In genomic region chr11:117848985-117849671, GRCm38 (mm10) we compare ENCODE assay signal across 8 mouse cellular contexts. TPM values are rescaled to one million over a fixed set of nuclear protein-coding genes. Genes with fewer than 3 reads are reported as not detected.
DNase-seq lines count a peak whose midpoint lies in the region; ATAC-seq and TF ChIP-seq lines count a peak whose summit lies in the region.

TSS of gene Birc5 (plus strand) at chr11:117849251.

- peaks cover 16 to 35% of the 10 kb centered on the region in 2 experiments for H3K36me3 ChIP-seq in CH12.LX (replicated peaks in 1 of 2; ENCODE audit: control insufficient read depth in 1 of 2, insufficient read depth in 1 of 2, low read length in 1 of 2)
- peaks cover 39% of the 10 kb centered on the region for H3K36me3 ChIP-seq in forebrain, embryonic 10.5 days (replicated peaks)
- peaks cover 21% of the 10 kb centered on the region for H3K36me3 ChIP-seq in heart, embryonic 15.5 days
- H3K36me3 ChIP-seq in liver, embryonic 13.5 days = peaks cover 38% of the 10 kb centered on the region
- peaks cover 15% of the 10 kb centered on the region for H3K36me3 ChIP-seq in stomach, embryonic 14.5 days (ENCODE audit: control insufficient read depth, insufficient read depth, low read length)

- in situ Hi-C loops in CH12.LX (cut with MboI; ENCODE audit: low pct_ligation_motif_present, low pct_unique_long_range_greater_than_20kb, low sequenced_read_pairs) = no loop called here

- dilution Hi-C loops in CH12.LX (cut with MboI; ENCODE audit: extremely low pct_ligation_motif_present, extremely low pct_unique_long_range_greater_than_20kb, low sequenced_read_pairs) = no loop called here

- no peak for TF ChIP-seq RAD21 in CH12.LX (IDR thresholded peaks at IDR 0.05; ENCODE audit: low read depth, low read length)

- H3K79me2 ChIP-seq in CH12.LX (replicated peaks; ENCODE audit: control insufficient read depth, extremely low read depth, insufficient read depth, poor library complexity, severe bottlenecking) = peaks cover 37% of the 10 kb centered on the region

- no peak for TF ChIP-seq CTCF in CH12.LX (conservative IDR thresholded peaks at IDR 0.05 in 1 of 2, IDR thresholded peaks at IDR 0.05 in 1 of 2; ENCODE audit: low read depth in 2 of 2, low read length in 2 of 2)

- TF ChIP-seq POLR2A in CH12.LX (IDR thresholded peaks at IDR 0.05; ENCODE audit: low read depth, low read length) = peak; percentile 98

- H3K27me3 ChIP-seq in CH12.LX (replicated peaks) = no peaks in the 10 kb centered on the region
- H3K27me3 ChIP-seq in forebrain, embryonic 10.5 days (ENCODE audit: poor library complexity, severe bottlenecking) = no peaks in the 10 kb centered on the region
- no peaks in the 10 kb centered on the region for H3K27me3 ChIP-seq in heart, embryonic 15.5 days
- no peaks in the 10 kb centered on the region for H3K27me3 ChIP-seq in liver, embryonic 13.5 days
- no peaks in the 10 kb centered on the region for H3K27me3 ChIP-seq in stomach, embryonic 14.5 days (ENCODE audit: control insufficient read depth, insufficient read depth, low read length)

- under 1% methylated on average over 51 of the region's 51 CpGs for WGBS in forebrain, embryonic 10.5 days
- under 1% methylated on average over 51 of the region's 51 CpGs for WGBS in heart, embryonic 15.5 days
- under 1% methylated on average over 49 of the region's 51 CpGs for WGBS in liver, embryonic 13.5 days (ENCODE audit: insufficient replicate concordance)
- WGBS in stomach, embryonic 14.5 days = under 1% methylated on average over 51 of the region's 51 CpGs

- ATAC-seq in heart, embryonic 15.5 days (replicated peaks; ENCODE audit: insufficient number of reproducible peaks, insufficient read depth, low FRiP score, low read depth) = peak; percentile 92
- ATAC-seq in liver, embryonic 13.5 days (ENCODE audit: low read depth) = peak; percentile 86
- ATAC-seq in stomach, embryonic 14.5 days (ENCODE audit: insufficient number of reproducible peaks, insufficient read depth, low FRiP score, low read depth) = peak; percentile 94

- H3K4me2 ChIP-seq in CH12.LX (ENCODE audit: insufficient read depth, low read depth, poor library complexity, severe bottlenecking) = peak within 1 kb of the TSS; percentile 85
- peak within 1 kb of the TSS; percentile 84 for H3K4me2 ChIP-seq in heart, embryonic 15.5 days
- peak within 1 kb of the TSS; percentile 97 for H3K4me2 ChIP-seq in liver, embryonic 13.5 days
- peak within 1 kb of the TSS; percentile 75 for H3K4me2 ChIP-seq in stomach, embryonic 14.5 days (replicated peaks; ENCODE audit: low read depth, low read length)

- H3K9me3 ChIP-seq in CH12.LX (replicated peaks; ENCODE audit: low read length) = no peaks in the 10 kb centered on the region
- H3K9me3 ChIP-seq in forebrain, embryonic 10.5 days = no peaks in the 10 kb centered on the region
- H3K9me3 ChIP-seq in heart, embryonic 15.5 days (replicated peaks) = no peaks in the 10 kb centered on the region
- no peaks in the 10 kb centered on the region for H3K9me3 ChIP-seq in liver, embryonic 13.5 days (replicated peaks)
- no peaks in the 10 kb centered on the region for H3K9me3 ChIP-seq in stomach, embryonic 14.5 days (ENCODE audit: control insufficient read depth, low read depth, low read length)

- peak within 1 kb of the TSS; percentile 79 to 96 (median 81) for H3K4me3 ChIP-seq in CH12.LX (replicated peaks in 1 of 3; ENCODE audit: low read depth in 2 of 3, low read length in 2 of 3, poor library complexity in 1 of 3)
- peak within 1 kb of the TSS; percentile 76 for H3K4me3 ChIP-seq in forebrain, embryonic 10.5 days
- H3K4me3 ChIP-seq in heart, embryonic 15.5 days = peak within 1 kb of the TSS; percentile 72
- peak within 1 kb of the TSS; percentile 95 for H3K4me3 ChIP-seq in liver, embryonic 13.5 days (replicated peaks)
- H3K4me3 ChIP-seq in stomach, embryonic 14.5 days (ENCODE audit: low read depth, low read length) = peak within 1 kb of the TSS; percentile 69

- TF ChIP-seq EP300 in CH12.LX (IDR thresholded peaks at IDR 0.05; ENCODE audit: low read length) = peak; percentile 48; the same call in 1 of the 2 replicates

- peaks cover 10 to 37% of the 10 kb centered on the region in 2 experiments for H3K4me1 ChIP-seq in CH12.LX (ENCODE audit: control insufficient read depth in 1 of 2, insufficient read depth in 2 of 2)
- H3K4me1 ChIP-seq in forebrain, embryonic 10.5 days = peaks cover 37% of the 10 kb centered on the region
- peaks cover 29% of the 10 kb centered on the region for H3K4me1 ChIP-seq in heart, embryonic 15.5 days (replicated peaks)
- peaks cover 75% of the 10 kb centered on the region for H3K4me1 ChIP-seq in liver, embryonic 13.5 days (replicated peaks)
- H3K4me1 ChIP-seq in stomach, embryonic 14.5 days (ENCODE audit: control insufficient read depth, insufficient read depth, low read length) = peaks cover 19% of the 10 kb centered on the region

- peak within 1 kb of the TSS; percentile 89 for H3K9ac ChIP-seq in CH12.LX (ENCODE audit: insufficient read depth, low read depth)
- H3K9ac ChIP-seq in heart, embryonic 15.5 days = peak within 1 kb of the TSS; percentile 85
- peak within 1 kb of the TSS; percentile 93 for H3K9ac ChIP-seq in liver, embryonic 13.5 days
- peak within 1 kb of the TSS; percentile 67 for H3K9ac ChIP-seq in stomach, embryonic 14.5 days (replicated peaks; ENCODE audit: low read depth, low read length)

- peak; percentile 99 for DNase-seq in CH12.LX (ENCODE audit: extremely low read depth)
- DNase-seq in c-Kit-positive CD71-negative TER-119-negative erythroid progenitor cells, embryonic 14.5 days (ENCODE audit: low read depth) = peak; percentile 94
- peak; percentile 93 for DNase-seq in forebrain, embryonic 10.5 days (ENCODE audit: extremely low spot score, low spot score)
- peak; percentile 97 to 98 for DNase-seq in kidney, postnatal 25 days
- peak; percentile 96 for DNase-seq in liver, embryonic 13.5 days
- DNase-seq in natural killer cell, adult 2 months (ENCODE audit: low spot score in 2 of 2) = peak; percentile 95 to 97

- peak within 1 kb of the TSS; percentile 92 for H3K27ac ChIP-seq in CH12.LX (ENCODE audit: insufficient read depth, low read depth)
- peak within 1 kb of the TSS; percentile 95 for H3K27ac ChIP-seq in forebrain, embryonic 10.5 days
- peak within 1 kb of the TSS; percentile 97 for H3K27ac ChIP-seq in heart, embryonic 15.5 days
- peak within 1 kb of the TSS; percentile 95 for H3K27ac ChIP-seq in liver, embryonic 13.5 days
- H3K27ac ChIP-seq in stomach, embryonic 14.5 days (ENCODE audit: low read length) = peak within 1 kb of the TSS; percentile 97

TF ChIP-seq in CH12.LX, 34 proteins besides CTCF, POLR2A, EP300 and RAD21 (continues in another document):
- TF ChIP-seq KAT2A (IDR thresholded peaks at IDR 0.05; ENCODE audit: insufficient replicate concordance, low read length) (peak; percentile 91; the same call in 1 of the 2 replicates), MYC (IDR thresholded peaks at IDR 0.05; ENCODE audit: low read depth, low read length) (peak; percentile 93; the same call in 1 of the 2 replicates), UBTF (IDR thresholded peaks at IDR 0.05; ENCODE audit: low read depth, low read length) (peak; percentile 86; the same call in 1 of the 2 replicates), ZKSCAN1 (IDR thresholded peaks at IDR 0.05; ENCODE audit: borderline replicate concordance, low read depth, low read length) (no peak), HCFC1 (IDR thresholded peaks at IDR 0.05; ENCODE audit: low read depth, low read length) (peak; percentile 89), NELFE (IDR thresholded peaks at IDR 0.05; ENCODE audit: low read depth, low read length) (peak; percentile 99), E2F4 (IDR thresholded peaks at IDR 0.05; ENCODE audit: insufficient replicate concordance, low read depth, low read length) (peak; percentile 96), MAX (IDR thresholded peaks at IDR 0.05; ENCODE audit: low read length) (peak; percentile 91), PAX5 (IDR thresholded peaks at IDR 0.05; ENCODE audit: low read length) (no peak), TCF12 (IDR thresholded peaks at IDR 0.05; ENCODE audit: low read depth, low read length) (peak; percentile 98), NRF1 (IDR thresholded peaks at IDR 0.05; ENCODE audit: low read depth, low read length) (peak; percentile 77), TBP (conservative IDR thresholded peaks at IDR 0.05; ENCODE audit: low read depth, low read length) (peak; percentile 80; the same call in 1 of the 2 replicates), MAZ (IDR thresholded peaks at IDR 0.05; ENCODE audit: low read depth, low read length) (peak; percentile 45; the same call in 1 of the 2 replicates), MEF2A (IDR thresholded peaks at IDR 0.05; ENCODE audit: borderline replicate concordance, low read depth, low read length) (peak; percentile 81), RCOR1 (conservative IDR thresholded peaks at IDR 0.05; ENCODE audit: low read depth, low read length) (no peak), IRF4 (IDR thresholded peaks at IDR 0.05; ENCODE audit: low read depth, low read length) (peak; percentile 88), MAFK (IDR thresholded peaks at IDR 0.05; ENCODE audit: insufficient replicate concordance, low read length) (no peak), ZMIZ1 (IDR thresholded peaks at IDR 0.05; ENCODE audit: low read depth, low read length) (peak; percentile 98), POLR2AphosphoS2 (IDR thresholded peaks at IDR 0.05; ENCODE audit: low read depth, low read length) (peak; percentile 98), GABPA (IDR thresholded peaks at IDR 0.05; ENCODE audit: insufficient replicate concordance, low read depth, low read length) (peak; percentile 35; the same call in 1 of the 2 replicates), ETS1 (conservative IDR thresholded peaks at IDR 0.05; ENCODE audit: low read depth, low read length) (peak; percentile 45; the same call in 1 of the 2 replicates), CHD1 (IDR thresholded peaks at IDR 0.05; ENCODE audit: low read depth, low read length) (0 out of 2 replicates have a peak, but pooled peaks have one; percentile 29), JUND (conservative IDR thresholded peaks at IDR 0.05; ENCODE audit: low read depth, low read length) (no peak), USF1 (IDR thresholded peaks at IDR 0.05; ENCODE audit: low read depth, low read length) (no peak; the same call in 1 of the 2 replicates), BHLHE40 (IDR thresholded peaks at IDR 0.05; ENCODE audit: low read depth, low read length) (peak; percentile 5; the same call in 1 of the 2 replicates)

RNA-seq across cellular contexts. Expression of gene Birc5, which starts in this region (rescaled TPM):
- 193 and 237 TPM in 2 replicates for total RNA-seq in CH12.LX (2012; rRNA removed)
- total RNA-seq in CH12.LX (2014; rRNA removed) = 242 and 270 TPM in 2 replicates
- polyA plus RNA-seq in CH12.LX (2012; ENCODE audit: insufficient read length, low read depth) = 286 and 289 TPM in 2 replicates
- polyA plus RNA-seq in forebrain, embryonic 10.5 days (2016; fragmentation: Nextera tagmentation; extraction: Ambion mirVana) = 412 and 424 TPM in 2 replicates
- polyA plus RNA-seq in heart, embryonic 15.5 days (2015; fragmentation: Nextera tagmentation; extraction: Ambion mirVana) = 202 and 215 TPM in 2 replicates
- polyA plus RNA-seq in liver, embryonic 13.5 days (2015; fragmentation: Nextera tagmentation; extraction: Ambion mirVana) = 407 and 437 TPM in 2 replicates
- 287 and 307 TPM in 2 replicates for polyA plus RNA-seq in stomach, embryonic 14.5 days (2014; fragmentation: Nextera tagmentation; extraction: Ambion mirVana)

Comparison
In these comparisons a context has a peak if more than half of its experiments do, and no peak if none do; other contexts are left out.
1. Peak in every context shown above with its lines: DNase-seq, ATAC-seq, H3K4me3 ChIP-seq and H3K27ac ChIP-seq.